Comparison of ENCODE assay signal across 21 mouse cellular contexts in the genomic region with DNA sequence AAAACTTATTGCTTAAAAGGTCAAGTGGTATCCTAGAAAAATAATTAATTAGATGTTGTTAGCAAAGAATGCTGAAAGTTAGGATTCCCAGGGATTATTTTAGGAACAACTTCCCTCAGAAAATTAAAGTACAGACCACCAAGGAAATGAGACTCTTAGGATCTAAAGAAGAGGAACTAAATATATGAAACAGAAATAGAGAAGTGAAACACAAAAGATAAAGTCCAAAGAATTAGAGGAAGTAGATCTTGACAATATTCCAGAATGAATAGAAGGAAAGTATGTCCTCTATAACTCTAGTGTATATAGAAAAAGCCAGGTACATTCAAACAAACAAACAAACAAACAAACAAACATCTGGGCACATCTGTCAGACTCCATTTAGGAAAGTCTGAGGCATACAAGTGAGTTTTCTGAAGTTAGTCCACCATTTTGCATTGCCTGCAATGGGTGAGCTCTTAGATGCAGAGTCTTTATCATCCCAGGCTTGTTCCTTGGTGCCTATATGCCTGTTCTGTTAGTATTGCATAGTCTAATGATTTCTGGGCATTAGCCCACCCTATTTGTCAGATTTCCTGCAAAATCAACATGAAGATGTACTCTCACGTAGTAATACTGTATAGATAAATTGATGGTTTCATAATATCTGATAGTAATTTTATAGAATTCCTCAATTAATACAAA.
A peak's percentile ranks its signal among the peaks of the same experiment; 100 is the strongest.
DNase-seq lines count a peak whose midpoint lies in the region; ATAC-seq and TF ChIP-seq lines count a peak whose summit lies in the region.
"Had no signal": no experiment of that assay in that cellular context is flagged by ENCODE, and none has a peak within 500 bp of the region (broad histone marks: within the 10 kb centered on the region; RNA-seq: fewer than 3 reads in every experiment).

No protein-coding gene starts in this region.

- TF ChIP-seq CTCF in lung, postnatal 0 days (IDR thresholded peaks at IDR 0.05), result no peak
- TF ChIP-seq CTCF in hindbrain, postnatal 0 days (IDR thresholded peaks at IDR 0.05; ENCODE audit: low read depth), result no peak

- no peaks in the 10 kb centered on the region for H3K9me3 ChIP-seq in lung, postnatal 0 days (ENCODE audit: low read length)
- H3K9me3 ChIP-seq in forebrain, embryonic 16.5 days (ENCODE audit: control insufficient read depth, low read length), result no peaks in the 10 kb centered on the region
- H3K9me3 ChIP-seq in hindbrain, postnatal 0 days (ENCODE audit: low read length), result no peaks in the 10 kb centered on the region
- no peaks in the 10 kb centered on the region for H3K9me3 ChIP-seq in forebrain, embryonic 13.5 days (replicated peaks)
- H3K9me3 ChIP-seq: embryonic facial prominence, embryonic 10.5 days; heart, embryonic 15.5 days; hindbrain, embryonic 10.5 days had no signal

- no peak overlapping the region for H3K4me2 ChIP-seq in lung, postnatal 0 days (replicated peaks; ENCODE audit: low read depth, low read length)
- no peak overlapping the region for H3K4me2 ChIP-seq in forebrain, embryonic 16.5 days (ENCODE audit: low read length)
- H3K4me2 ChIP-seq in hindbrain, postnatal 0 days (ENCODE audit: low read depth, low read length), result no peak overlapping the region
- H3K4me2 ChIP-seq in forebrain, embryonic 13.5 days, result no peak overlapping the region
- H3K4me2 ChIP-seq: heart, embryonic 11.5 days; heart, embryonic 15.5 days; hindbrain, embryonic 14.5 days had no signal

- H3K9ac ChIP-seq in lung, postnatal 0 days (replicated peaks; ENCODE audit: low read depth), result no peak overlapping the region
- H3K9ac ChIP-seq in forebrain, embryonic 16.5 days (replicated peaks; ENCODE audit: low read depth, low read length), result no peak overlapping the region
- no peak overlapping the region for H3K9ac ChIP-seq in hindbrain, postnatal 0 days (replicated peaks; ENCODE audit: low read length)
- no peak overlapping the region for H3K9ac ChIP-seq in forebrain, embryonic 13.5 days
- H3K9ac ChIP-seq: heart, embryonic 15.5 days; hindbrain, embryonic 14.5 days had no signal

- ATAC-seq in lung, postnatal 0 days, result no peak
- ATAC-seq in common myeloid progenitor, adult 5-6 weeks (replicated peaks; ENCODE audit: low read depth, poor library complexity, severe bottlenecking), result peak; percentile 91
- peak; percentile 96 for ATAC-seq in megakaryocyte progenitor cell, adult 5-6 weeks (replicated peaks; ENCODE audit: poor library complexity)
- ATAC-seq in forebrain, embryonic 16.5 days, result no peak
- no peak for ATAC-seq in hindbrain, postnatal 0 days
- no peak for ATAC-seq in forebrain, embryonic 13.5 days
- ATAC-seq: forebrain, embryonic 14.5 days had no signal

- H3K27ac ChIP-seq in lung, postnatal 0 days (ENCODE audit: low read length), result no peak overlapping the region
- H3K27ac ChIP-seq in forebrain, embryonic 16.5 days (ENCODE audit: low read length), result no peak overlapping the region
- no peak overlapping the region for H3K27ac ChIP-seq in hindbrain, postnatal 0 days
- H3K27ac ChIP-seq in forebrain, embryonic 13.5 days, result no peak overlapping the region
- H3K27ac ChIP-seq: embryonic facial prominence, embryonic 10.5 days; heart, embryonic 15.5 days; hindbrain, embryonic 10.5 days; hindbrain, embryonic 14.5 days had no signal

- no peak overlapping the region for H3K4me3 ChIP-seq in lung, postnatal 0 days (ENCODE audit: low read depth, low read length)
- H3K4me3 ChIP-seq in forebrain, embryonic 16.5 days (replicated peaks; ENCODE audit: low read length), result no peak overlapping the region
- no peak overlapping the region for H3K4me3 ChIP-seq in hindbrain, postnatal 0 days (ENCODE audit: low read length)
- H3K4me3 ChIP-seq in forebrain, embryonic 13.5 days, result no peak overlapping the region
- H3K4me3 ChIP-seq: embryonic facial prominence, embryonic 10.5 days; heart, embryonic 15.5 days; hindbrain, embryonic 10.5 days had no signal

- no peak for TF ChIP-seq EP300 in lung, postnatal 0 days (IDR thresholded peaks at IDR 0.05)

- WGBS in lung, postnatal 0 days, result 85% methylated on average over 1 of the region's 1 CpGs
- WGBS in forebrain, embryonic 16.5 days, result 93% methylated on average over 1 of the region's 1 CpGs
- WGBS in hindbrain, postnatal 0 days, result 93% methylated on average over 1 of the region's 1 CpGs
- 95% methylated on average over 1 of the region's 1 CpGs for WGBS in forebrain, embryonic 13.5 days

- DNase-seq in lung, postnatal 0 days (ENCODE audit: low spot score), result peak; percentile 22
- DNase-seq in lung, postnatal 14 days, result no peak
- DNase-seq in left cerebral cortex, postnatal 4 days, result no peak
- DNase-seq in hindbrain, postnatal 0 days (ENCODE audit: low spot score), result no peak
- DNase-seq: adrenal gland, postnatal 10 days; cerebellum, adult 11-12 months; cerebellum, adult 9-11 months; cerebellum, postnatal 36 days; gastrocnemius, postnatal 36 days; heart, adult 18-20 months; heart, postnatal 14 days had no signal

- H3K4me1 ChIP-seq in lung, postnatal 0 days (ENCODE audit: insufficient read depth, low read depth, low read length), result no peaks in the 10 kb centered on the region
- no peaks in the 10 kb centered on the region for H3K4me1 ChIP-seq in forebrain, embryonic 16.5 days (replicated peaks; ENCODE audit: control insufficient read depth, insufficient read depth, low read length)
- H3K4me1 ChIP-seq in hindbrain, postnatal 0 days (ENCODE audit: insufficient read depth, low read length), result no peaks in the 10 kb centered on the region
- no peaks in the 10 kb centered on the region for H3K4me1 ChIP-seq in forebrain, embryonic 13.5 days
- H3K4me1 ChIP-seq: embryonic facial prominence, embryonic 10.5 days; heart, embryonic 15.5 days; hindbrain, embryonic 10.5 days had no signal

- H3K27me3 ChIP-seq in lung, postnatal 0 days (replicated peaks; ENCODE audit: insufficient read depth, low read length), result no peaks in the 10 kb centered on the region
- no peaks in the 10 kb centered on the region for H3K27me3 ChIP-seq in forebrain, embryonic 16.5 days (replicated peaks; ENCODE audit: control insufficient read depth, insufficient read depth, low read length)
- H3K27me3 ChIP-seq in hindbrain, postnatal 0 days (ENCODE audit: insufficient read depth, low read length), result no peaks in the 10 kb centered on the region
- no peaks in the 10 kb centered on the region for H3K27me3 ChIP-seq in forebrain, embryonic 13.5 days
- H3K27me3 ChIP-seq: heart, embryonic 15.5 days had no signal

- intact Hi-C loops in left cerebral cortex, postnatal 4 days (cut with DNase I), result no loop called here

- no peaks in the 10 kb centered on the region for H3K36me3 ChIP-seq in lung, postnatal 0 days (ENCODE audit: insufficient read depth, low read length)
- H3K36me3 ChIP-seq in forebrain, embryonic 16.5 days (ENCODE audit: control insufficient read depth, insufficient read depth), result no peaks in the 10 kb centered on the region
- no peaks in the 10 kb centered on the region for H3K36me3 ChIP-seq in hindbrain, postnatal 0 days (ENCODE audit: insufficient read depth, low read length)
- no peaks in the 10 kb centered on the region for H3K36me3 ChIP-seq in forebrain, embryonic 13.5 days (ENCODE audit: poor library complexity, severe bottlenecking)
- H3K36me3 ChIP-seq: embryonic facial prominence, embryonic 10.5 days; heart, embryonic 15.5 days; hindbrain, embryonic 10.5 days had no signal

Comparison
In these comparisons a context has a peak if more than half of its experiments do, and no peak if none do; other contexts are left out.
1. ATAC-seq: peak in common myeloid progenitor, adult 5-6 weeks (single experiment) and megakaryocyte progenitor cell, adult 5-6 weeks (single experiment); none in lung, postnatal 0 days (single experiment), forebrain, embryonic 16.5 days (single experiment), hindbrain, postnatal 0 days (single experiment) and forebrain, embryonic 13.5 days (single experiment).